Mouse (Mus musculus) spleen, postnatal 4 days (tissue): ENCODE measurements around the gene Lifr.

Experiments used
- DNase-seq, 2 experiments: peaks; one replicate each; pipeline ENCODE4 v3.0.0; 2022; ENCODE audit warnings: low spot score in 2 of 2

Gene Lifr

GRCm38 (mm10) chr15:7080916-7081626 is 9.3 kb upstream of the Lifr start:
- no peak for DNase-seq

DNA sequence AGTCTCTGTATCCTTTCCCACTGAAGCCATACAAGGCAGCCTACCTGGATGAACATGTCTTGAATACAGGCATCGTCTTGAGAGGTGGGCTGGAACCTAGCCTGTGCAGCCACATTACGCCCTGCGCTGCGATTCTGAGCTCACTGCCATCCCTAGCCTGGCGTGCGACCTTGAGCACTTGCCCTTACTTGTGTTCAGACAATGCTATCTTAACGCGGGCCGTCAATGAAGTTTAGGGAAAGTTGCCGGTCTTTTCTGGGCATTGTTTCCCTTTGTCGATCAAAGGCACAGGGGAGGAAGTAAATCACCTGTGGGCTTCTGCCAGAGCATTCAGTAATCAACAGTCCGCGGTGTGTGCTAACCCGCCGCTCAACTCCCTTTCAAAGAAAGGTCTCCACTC is 8.6 kb upstream of the Lifr start:
- DNase-seq: no peak

GRCm38 (mm10) chr15:7082901-7083300 is 7.5 kb upstream of the Lifr start:
- no peak for DNase-seq

- DNase-seq: peak; percentile 23 to 67
Observed at GRCm38 (mm10) chr15:7084780-7085497, 5.5 kb upstream of the Lifr start.

- no peak for DNase-seq
Observed at GRCm38 (mm10) chr15:7088691-7089090, 1.7 kb upstream of the Lifr start.

GRCm38 (mm10) chr15:7092321-7092720 is 1.9 kb downstream of the Lifr start:
- DNase-seq: no peak

- no peak for DNase-seq
Observed at GRCm38 (mm10) chr15:7099406-7099805, 9.0 kb downstream of the Lifr start.

- DNase-seq: no peak
Observed at GRCm38 (mm10) chr15:7100226-7100625, 9.8 kb downstream of the Lifr start.

GRCm38 (mm10) chr15:7103051-7103450 is 12.6 kb downstream of the Lifr start:
- no peak for DNase-seq

- no peak for DNase-seq
Observed at GRCm38 (mm10) chr15:7105224-7105623, 14.8 kb downstream of the Lifr start.

DNA sequence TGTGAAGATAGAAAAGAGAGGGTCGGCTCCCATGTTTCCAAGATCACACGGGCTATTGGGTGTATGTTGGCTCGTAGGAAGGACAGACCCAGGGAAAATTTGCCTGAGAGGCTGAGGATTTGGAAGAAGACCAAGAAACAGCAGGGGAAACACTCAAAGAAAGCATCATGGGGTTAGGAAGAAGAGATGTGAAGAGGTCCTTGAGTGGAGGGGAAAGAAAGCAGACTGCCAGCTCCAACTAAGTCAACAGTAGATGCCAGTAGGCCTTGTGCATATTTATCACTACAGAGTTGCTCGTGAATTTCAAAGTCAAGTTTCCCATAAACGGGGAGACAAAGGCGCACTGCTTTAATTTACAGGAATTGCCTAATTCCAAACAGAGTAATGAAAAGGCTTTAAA is 17.7 kb downstream of the Lifr start:
- DNase-seq: no peak

DNA sequence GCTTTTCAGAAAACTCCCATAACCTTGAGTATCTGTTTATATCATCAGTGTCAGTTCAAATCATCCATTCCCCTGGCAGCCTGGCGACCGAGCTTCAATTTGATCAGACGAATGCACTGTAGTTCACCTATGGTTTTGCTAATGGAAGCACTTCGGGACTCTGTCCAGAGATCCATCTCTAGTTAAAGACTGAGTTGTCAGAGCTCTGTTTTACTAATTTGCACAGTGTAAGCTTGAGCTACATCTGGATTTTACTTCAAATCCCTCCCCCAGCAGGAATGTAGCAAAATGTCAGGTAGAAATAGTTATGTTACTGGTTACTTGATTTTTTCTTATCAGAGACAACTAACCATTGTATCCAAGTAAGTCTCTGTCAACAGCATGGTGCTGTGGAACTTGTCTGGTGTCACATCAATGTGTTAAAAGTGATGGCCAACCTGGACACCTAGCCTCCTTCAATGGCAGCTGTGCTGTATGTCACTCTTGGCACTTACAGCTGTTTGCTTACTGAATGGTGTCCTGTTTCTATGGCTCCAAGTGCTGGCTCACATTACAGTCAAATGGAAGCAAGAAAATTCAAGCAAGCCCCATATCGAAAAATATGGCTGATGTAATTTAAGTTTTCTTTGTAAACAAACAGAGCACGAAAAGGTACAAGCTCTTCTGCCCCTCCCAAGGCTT is 22.0 kb downstream of the Lifr start:
- DNase-seq: no peak

- no peak for DNase-seq
Observed at GRCm38 (mm10) chr15:7113906-7114305, 23.5 kb downstream of the Lifr start.

DNA sequence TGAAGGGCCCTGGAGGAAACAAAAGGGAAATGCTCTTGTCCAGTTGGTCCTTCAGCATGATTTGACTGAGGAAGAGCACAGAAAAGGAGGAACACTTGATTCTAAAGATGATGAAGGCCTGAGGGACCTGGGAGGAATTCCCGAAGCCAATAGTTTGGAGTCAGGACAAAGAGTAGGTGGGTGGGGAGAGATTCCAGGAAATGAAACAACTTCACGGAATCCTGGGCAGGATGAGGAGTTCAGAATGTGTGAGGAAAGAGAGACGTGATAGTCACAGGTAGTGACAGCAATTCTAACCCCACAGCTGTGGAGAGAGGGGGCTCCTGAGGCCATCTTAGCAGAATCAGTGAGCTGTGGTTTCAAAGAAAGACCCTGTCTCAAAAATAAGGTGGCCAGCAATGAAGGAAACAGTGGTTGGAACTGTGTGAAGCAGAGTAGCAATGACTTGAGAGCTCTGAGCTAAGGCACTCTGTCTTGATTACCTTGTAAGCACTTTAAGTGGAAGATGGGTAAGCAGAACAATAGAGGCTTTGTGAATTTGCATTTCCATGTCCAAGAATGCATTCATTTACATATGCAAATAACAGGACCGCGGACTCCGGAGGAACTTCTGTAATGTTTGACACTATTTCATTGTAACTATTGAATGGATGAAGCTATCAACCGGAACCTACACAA is 25.1 kb downstream of the Lifr start:
- no peak for DNase-seq

- no peak for DNase-seq
Observed at GRCm38 (mm10) chr15:7116216-7116615, 25.8 kb downstream of the Lifr start.

GRCm38 (mm10) chr15:7116699-7117098 is 26.3 kb downstream of the Lifr start:
- DNase-seq: no peak

DNA sequence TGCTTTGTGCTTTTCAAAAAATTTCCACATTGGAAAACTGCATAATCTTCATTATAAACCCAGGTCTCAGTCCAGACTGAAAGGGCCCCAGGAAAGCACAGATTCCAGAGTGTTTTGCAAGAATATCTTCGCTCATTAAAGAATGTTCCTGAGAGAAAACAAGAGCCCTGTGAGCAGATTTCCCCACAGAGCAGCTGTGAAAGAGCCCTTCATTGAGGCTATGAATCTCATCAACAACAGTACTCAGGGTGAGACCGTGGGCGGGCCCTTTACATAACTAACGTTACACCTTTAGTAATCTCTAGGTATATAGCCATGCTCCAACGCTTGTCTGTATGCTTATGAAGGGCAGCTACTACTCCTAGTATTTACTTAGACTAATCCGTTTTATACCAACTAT is 27.5 kb downstream of the Lifr start:
- DNase-seq: no peak

GRCm38 (mm10) chr15:7118849-7119248 is 28.4 kb downstream of the Lifr start:
- no peak for DNase-seq

GRCm38 (mm10) chr15:7119930-7120512 is 29.6 kb downstream of the Lifr start:
- DNase-seq: no peak

DNA sequence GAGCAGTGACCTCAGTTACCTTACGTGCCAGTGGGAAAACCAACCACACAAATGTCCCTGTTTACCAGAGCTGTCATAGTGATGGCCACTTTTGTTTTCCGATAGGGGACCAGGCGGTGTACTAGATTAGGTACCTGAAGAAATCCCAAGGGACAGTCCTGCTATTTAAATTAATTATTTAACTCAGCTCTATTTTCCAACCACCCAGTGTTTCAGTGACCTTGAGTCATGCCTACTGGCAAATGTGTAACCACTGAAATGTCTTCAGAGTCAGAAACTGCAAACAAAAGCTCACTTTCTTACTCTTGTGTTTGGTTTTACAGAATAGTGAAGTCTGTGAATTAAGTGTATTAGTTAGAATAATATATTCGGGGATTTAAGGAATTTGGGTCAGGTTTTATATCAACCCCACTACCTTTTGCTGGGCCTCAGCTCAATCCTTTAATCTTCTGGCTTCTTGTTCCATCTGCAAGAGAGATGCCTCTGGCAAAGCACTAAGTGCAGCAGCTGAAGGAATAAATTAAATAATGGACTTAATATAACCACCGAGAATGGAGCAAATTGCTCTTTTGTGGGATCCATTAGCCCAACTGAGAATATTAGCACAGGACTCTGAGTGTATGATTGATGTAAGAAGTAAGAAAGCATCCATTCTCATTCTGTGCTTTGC is 33.5 kb downstream of the Lifr start:
- DNase-seq: no peak

DNA sequence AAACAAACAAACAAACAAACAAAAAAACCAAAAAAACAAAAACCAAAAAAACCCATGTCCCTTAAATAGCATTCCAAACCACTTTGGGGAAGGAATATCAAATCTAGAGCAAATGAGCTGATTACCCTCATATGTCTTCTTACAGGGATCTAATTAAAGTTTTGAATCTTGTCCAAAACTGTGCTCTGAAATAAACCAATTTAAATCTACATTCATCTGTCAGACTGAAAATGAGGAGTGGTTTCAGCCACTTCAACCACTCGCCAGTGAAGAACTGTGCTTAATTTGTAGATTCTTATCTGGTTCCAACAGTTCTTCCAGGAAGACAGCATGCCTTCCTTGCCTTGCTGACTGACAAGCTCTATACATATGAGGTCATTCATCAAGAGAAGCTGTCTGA is 35.8 kb downstream of the Lifr start:
- no peak for DNase-seq
